Mouse (Mus musculus) kidney, embryonic 14.5 days (tissue): ENCODE measurements around the gene Shb. TPM values are rescaled to one million over a fixed set of nuclear protein-coding genes. Genes with fewer than 3 reads are reported as not detected.

Experiments used
- ATAC-seq: fragments of 200-750 bp; cut with Nextera tagmentation; 2 replicates; pipeline ENCODE4 v1.8.0; 2017; ENCODE audit warnings: moderate number of reproducible peaks, mild to moderate bottlenecking, moderate TSS enrichment, moderate library complexity; ENCODE audit not compliant: low FRiP score, low TSS enrichment
- H3K27ac ChIP-seq: fragments of 300-500 bp; sonication (generic); 2 replicates; pipeline ENCODE4 v1.5.1; 2014; ENCODE audit warnings: low read depth, mild to moderate bottlenecking, low read length, moderate library complexity, mixed read lengths
- H3K27me3 ChIP-seq: fragments of 300-500 bp; sonication (generic); 2 replicates; pipeline ENCODE4 v1.6.1; 2014; ENCODE audit warnings: mild to moderate bottlenecking, low read length; ENCODE audit not compliant: control insufficient read depth, insufficient read depth
- H3K36me3 ChIP-seq: fragments of 300-500 bp; sonication (generic); 2 replicates; pipeline ENCODE4 v1.6.1; 2014; ENCODE audit warnings: low read length, mixed read lengths; ENCODE audit not compliant: control insufficient read depth, insufficient read depth
- H3K4me1 ChIP-seq: fragments of 300-500 bp; sonication (generic); 2 replicates; pipeline ENCODE4 v1.6.1; 2014; ENCODE audit warnings: low read length, mixed read lengths; ENCODE audit not compliant: control insufficient read depth, insufficient read depth
- H3K4me2 ChIP-seq: fragments of 300-500 bp; sonication (generic); replicated peaks from 2 replicates; pipeline ENCODE4 v1.6.1; 2014; ENCODE audit warnings: low read depth, mild to moderate bottlenecking, low read length
- H3K4me3 ChIP-seq: fragments of 300-500 bp; sonication (generic); 2 replicates; pipeline ENCODE4 v1.5.1; 2014; ENCODE audit warnings: mild to moderate bottlenecking, low read length
- H3K9ac ChIP-seq: fragments of 300-500 bp; sonication (generic); 2 replicates; pipeline ENCODE4 v1.6.1; 2014; ENCODE audit warnings: low read depth, mild to moderate bottlenecking, low read length, moderate library complexity
- H3K9me3 ChIP-seq: fragments of 300-500 bp; sonication (generic); 2 replicates; pipeline ENCODE4 v1.6.1; 2016; ENCODE audit warnings: low read length; ENCODE audit not compliant: control insufficient read depth
- WGBS: fragments of 180-500 bp; shearing (Covaris S2); extraction: QIAGEN DNeasy Blood & Tissue Kit; methylation state at CpG from one replicate; pipeline ENCODE4 v1.1.7; 2014; 5-methylcytosine and 5-hydroxymethylcytosine counted together
- polyA plus RNA-seq: library from polyadenylated mRNA; unstranded; fragments of >200 nt; fragmentation: Nextera tagmentation; extraction: Ambion mirVana; gene quantifications from 2 replicates; pipeline ENCODE4 v1.2.1, GENCODE M21; 2014

Gene Shb
- polyA plus RNA-seq, 1 experiment from 2014 or later, result 6.1 TPM

- H3K9me3 ChIP-seq, result no peaks in the 10 kb centered on the region
- H3K27ac ChIP-seq, result no peak overlapping the region
- H3K36me3 ChIP-seq, result no peaks in the 10 kb centered on the region; the same call in 1 of the 2 replicates
- no peak overlapping the region for H3K9ac ChIP-seq
- peaks cover 15% of the 10 kb centered on the region; the same call in 1 of the 2 replicates for H3K4me1 ChIP-seq
- no peak overlapping the region for H3K4me3 ChIP-seq
- no peak overlapping the region for H3K4me2 ChIP-seq
- no peak for ATAC-seq
- H3K27me3 ChIP-seq, result no peaks in the 10 kb centered on the region
- 83% methylated on average over 10 of the region's 10 CpGs for WGBS
These were observed 109.6 kb downstream of the Shb start for GRCm38 (mm10) chr4:45422640-45423039.

DNA sequence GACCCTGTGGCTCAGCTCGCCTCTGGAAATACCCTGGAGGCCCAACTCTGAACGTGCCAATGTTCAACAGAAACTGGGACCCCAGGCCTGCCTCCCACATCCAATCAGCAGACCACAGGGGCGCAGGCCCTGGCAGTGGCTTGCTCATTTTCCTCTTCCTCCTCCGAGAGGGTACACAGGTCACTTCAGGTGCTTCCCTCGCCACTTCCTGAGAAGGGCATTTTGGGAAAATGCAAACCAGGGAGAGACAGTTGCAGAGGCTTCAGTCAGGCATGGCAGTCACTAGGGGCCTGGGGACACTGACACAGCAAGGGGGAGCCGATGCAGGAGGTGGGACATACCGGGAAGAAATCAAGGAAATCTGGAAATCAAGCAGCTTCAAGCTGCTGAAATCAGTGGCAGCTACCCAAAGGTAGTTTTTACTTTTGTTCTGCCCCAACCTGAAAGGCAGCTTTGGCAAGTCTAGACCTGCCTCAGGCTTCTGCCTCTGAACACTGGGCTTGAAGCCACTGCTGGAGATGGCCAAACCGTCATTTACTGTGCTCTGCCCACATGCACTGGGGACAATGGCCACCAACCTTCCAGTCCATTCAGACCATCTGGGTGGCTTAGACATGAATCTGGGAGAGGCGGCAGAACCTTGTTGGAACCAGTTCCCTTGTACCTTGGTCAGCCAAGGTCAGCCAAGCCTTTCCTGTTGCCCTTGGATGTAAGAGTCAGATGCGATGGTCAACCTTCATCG lies 110.6 kb downstream of the Shb start:
- 76% methylated on average over 11 of the region's 11 CpGs for WGBS
- no peak for ATAC-seq
- H3K27ac ChIP-seq, result peak overlapping the region; percentile 24; the same call in 1 of the 2 replicates
- H3K4me1 ChIP-seq, result peaks cover 15% of the 10 kb centered on the region; the same call in 1 of the 2 replicates
- no peak overlapping the region for H3K9ac ChIP-seq
- H3K4me2 ChIP-seq, result no peak overlapping the region
- H3K4me3 ChIP-seq, result no peak overlapping the region
- no peaks in the 10 kb centered on the region; the same call in 1 of the 2 replicates for H3K36me3 ChIP-seq
- no peaks in the 10 kb centered on the region for H3K27me3 ChIP-seq
- no peaks in the 10 kb centered on the region for H3K9me3 ChIP-seq

DNA sequence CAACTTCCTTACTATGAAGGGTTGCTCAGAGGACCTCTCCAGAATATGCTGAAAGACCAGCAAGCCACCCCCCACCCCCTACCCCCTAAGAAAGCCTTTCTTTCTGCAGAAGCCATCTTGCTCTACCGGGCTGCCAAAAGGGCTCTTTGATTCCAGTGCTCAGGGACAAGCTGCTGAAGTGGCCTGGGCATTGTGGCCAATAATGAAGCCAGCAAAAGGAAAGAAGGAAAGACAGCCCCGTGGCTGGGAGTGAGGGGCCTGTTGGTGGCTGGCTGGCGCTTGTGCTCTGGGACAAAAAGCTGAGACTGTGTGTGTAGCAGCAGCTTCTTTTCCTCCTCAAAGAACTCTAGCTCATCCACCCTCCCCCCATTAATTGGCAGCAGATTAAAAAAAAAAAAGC lies 111.5 kb downstream of the Shb start:
- H3K27ac ChIP-seq, result no peak overlapping the region
- H3K4me2 ChIP-seq, result no peak overlapping the region
- no peaks in the 10 kb centered on the region for H3K9me3 ChIP-seq
- 71% methylated on average over 3 of the region's 3 CpGs for WGBS
- H3K36me3 ChIP-seq, result no peaks in the 10 kb centered on the region; the same call in 1 of the 2 replicates
- no peak for ATAC-seq
- H3K9ac ChIP-seq, result no peak overlapping the region
- H3K4me3 ChIP-seq, result no peak overlapping the region
- H3K27me3 ChIP-seq, result no peaks in the 10 kb centered on the region
- peaks cover 15% of the 10 kb centered on the region; the same call in 1 of the 2 replicates for H3K4me1 ChIP-seq

- Histone ChIP-seq H3K4me3 (no peak overlapping the region), H3K9me3 (no peaks in the 10 kb centered on the region), H3K27me3 (no peaks in the 10 kb centered on the region), H3K27ac (no peak overlapping the region), H3K4me1 (peaks cover 15% of the 10 kb centered on the region; the same call in 1 of the 2 replicates), H3K9ac (no peak overlapping the region), H3K36me3 (no peaks in the 10 kb centered on the region; the same call in 1 of the 2 replicates), H3K4me2 (no peak overlapping the region)
- WGBS, result 76% methylated on average over 4 of the region's 4 CpGs
- ATAC-seq, result no peak
These were observed 113.2 kb downstream of the Shb start for GRCm38 (mm10) chr4:45419051-45419450.

GRCm38 (mm10) chr4:45418229-45418950 lies 113.9 kb downstream of the Shb start:
- Histone ChIP-seq H3K4me1 (0 out of 2 replicates have a peak, but pooled peaks cover 11% of the 10 kb centered on the region), H3K36me3 (no peaks in the 10 kb centered on the region; the same call in 1 of the 2 replicates), H3K27me3 (no peaks in the 10 kb centered on the region), H3K27ac (no peak overlapping the region), H3K4me3 (no peak overlapping the region), H3K9ac (no peak overlapping the region), H3K9me3 (no peaks in the 10 kb centered on the region), H3K4me2 (peak overlapping the region; percentile 17; the same call in 1 of the 2 replicates)
- peak; percentile 7; the same call in 1 of the 2 replicates for ATAC-seq
- 23% methylated on average over 10 of the region's 11 CpGs for WGBS

- Histone ChIP-seq H3K27ac (no peak overlapping the region), H3K4me3 (no peak overlapping the region), H3K9ac (no peak overlapping the region), H3K9me3 (no peaks in the 10 kb centered on the region), H3K36me3 (no peaks in the 10 kb centered on the region), H3K4me2 (no peak overlapping the region), H3K27me3 (no peaks in the 10 kb centered on the region), H3K4me1 (0 out of 2 replicates have a peak, but pooled peaks cover 10% of the 10 kb centered on the region)
- ATAC-seq, result no peak
- WGBS, result 79% methylated on average over 7 of the region's 7 CpGs
These were observed 116.0 kb downstream of the Shb start for GRCm38 (mm10) chr4:45416314-45416713.

- ATAC-seq, result no peak
- Histone ChIP-seq H3K36me3 (no peaks in the 10 kb centered on the region), H3K9me3 (no peaks in the 10 kb centered on the region), H3K4me3 (no peak overlapping the region), H3K4me1 (0 out of 2 replicates have a peak, but pooled peaks cover 7% of the 10 kb centered on the region), H3K27ac (no peak overlapping the region), H3K9ac (no peak overlapping the region), H3K4me2 (no peak overlapping the region), H3K27me3 (no peaks in the 10 kb centered on the region)
- WGBS, result 76% methylated on average over 9 of the region's 9 CpGs
These were observed 118.5 kb downstream of the Shb start for GRCm38 (mm10) chr4:45413674-45414338.

DNA sequence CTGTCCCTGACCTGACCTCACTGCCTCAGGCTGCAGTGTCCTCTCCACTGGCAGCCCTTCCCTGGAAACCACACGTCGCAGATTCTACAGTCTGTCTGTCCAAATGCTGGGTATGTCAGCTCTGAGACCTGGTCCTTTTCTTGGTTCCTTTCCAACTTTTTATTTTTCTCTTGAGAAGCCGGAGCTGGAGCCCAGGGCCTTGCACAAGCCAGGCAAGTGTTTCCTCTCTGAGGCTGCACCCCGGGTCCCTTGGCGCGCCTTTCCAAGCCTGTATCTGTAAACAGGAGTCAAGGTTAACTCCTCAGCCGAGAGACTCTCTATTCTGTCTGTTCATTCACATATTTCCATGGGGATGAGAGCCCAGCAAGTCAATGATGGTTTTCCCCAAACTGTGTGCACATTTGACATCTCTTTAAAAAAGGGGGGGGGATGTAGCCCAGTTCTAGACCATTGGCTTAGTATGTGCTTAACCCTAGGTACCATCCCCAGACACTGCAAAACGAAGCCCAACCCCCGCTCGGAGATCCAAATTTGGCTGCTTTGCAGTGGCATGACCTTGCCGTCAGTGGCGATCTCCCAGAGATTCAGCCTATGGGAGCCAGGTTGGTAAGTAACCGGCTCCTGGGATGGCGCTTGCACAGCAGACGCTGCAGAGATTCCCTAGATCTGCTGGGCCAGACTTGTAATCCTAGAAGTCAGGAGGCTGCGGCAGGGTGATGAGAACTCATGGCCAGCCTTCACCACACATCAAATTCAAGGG lies 119.7 kb downstream of the Shb start:
- Histone ChIP-seq H3K9me3 (no peaks in the 10 kb centered on the region), H3K27ac (no peak overlapping the region), H3K27me3 (no peaks in the 10 kb centered on the region), H3K36me3 (no peaks in the 10 kb centered on the region), H3K4me3 (no peak overlapping the region), H3K4me2 (no peak overlapping the region), H3K4me1 (peaks cover 4% of the 10 kb centered on the region; the same call in 1 of the 2 replicates), H3K9ac (no peak overlapping the region)
- 71% methylated on average over 16 of the region's 16 CpGs for WGBS
- ATAC-seq, result no peak
